In the genomic region with DNA sequence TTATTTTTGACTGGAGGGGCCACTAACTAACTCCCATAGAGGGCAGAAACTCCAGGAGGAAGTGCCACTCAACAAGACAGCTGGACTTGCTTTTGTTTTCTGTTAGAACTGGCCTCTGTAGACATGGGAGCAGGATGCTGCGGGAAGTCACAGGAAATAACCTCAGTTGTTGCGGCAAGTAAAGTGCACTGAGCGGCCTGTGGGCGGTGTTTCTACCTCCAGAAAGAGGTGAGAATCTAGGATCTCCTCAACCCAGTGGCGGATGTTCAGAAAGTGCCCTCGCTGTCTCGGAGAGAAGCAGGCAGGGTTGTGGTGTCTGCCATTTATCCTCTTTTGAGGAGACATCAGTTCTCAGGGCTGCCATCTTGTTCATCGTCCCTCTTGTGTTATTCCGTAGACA, we compare ENCODE assay signal across 12 mouse cellular contexts.
DNase-seq lines count a peak whose midpoint lies in the region; ATAC-seq and TF ChIP-seq lines count a peak whose summit lies in the region.
"Had no signal": no experiment of that assay in that cellular context is flagged by ENCODE, and none has a peak within 500 bp of the region (broad histone marks: within the 10 kb centered on the region; RNA-seq: fewer than 3 reads in every experiment).

No protein-coding gene starts in this region.

- H3K4me2 ChIP-seq in heart, embryonic 11.5 days = no peak overlapping the region
- H3K4me2 ChIP-seq in lung, embryonic 16.5 days (ENCODE audit: low read depth, low read length) = no peak overlapping the region
- H3K4me2 ChIP-seq: limb, embryonic 12.5 days had no signal

- peaks cover 5% of the 10 kb centered on the region for H3K9me3 ChIP-seq in heart, embryonic 11.5 days (replicated peaks; ENCODE audit: control insufficient read depth, low read length)
- peaks cover 2% of the 10 kb centered on the region; the same call in 1 of the 2 replicates for H3K9me3 ChIP-seq in lung, embryonic 16.5 days (ENCODE audit: control insufficient read depth, low read length)

- H3K27ac ChIP-seq in heart, embryonic 11.5 days (ENCODE audit: low read depth, low read length) = no peak overlapping the region
- no peak overlapping the region for H3K27ac ChIP-seq in lung, embryonic 16.5 days (ENCODE audit: low read length)

- H3K4me1 ChIP-seq in heart, embryonic 11.5 days (ENCODE audit: control insufficient read depth, insufficient read depth, low read length) = no peaks in the 10 kb centered on the region; the same call in 1 of the 2 replicates
- peaks cover 9% of the 10 kb centered on the region for H3K4me1 ChIP-seq in lung, embryonic 16.5 days (replicated peaks; ENCODE audit: control insufficient read depth, insufficient read depth, low read length)
- no peaks in the 10 kb centered on the region for H3K4me1 ChIP-seq in lung, adult 2 months (ENCODE audit: control insufficient read depth, insufficient read depth, low read length)

- no peak for ATAC-seq in heart, embryonic 11.5 days (replicated peaks; ENCODE audit: insufficient number of reproducible peaks, low FRiP score, low TSS enrichment)
- 0 out of 2 replicates have a peak, but pooled peaks have one; percentile 36 for ATAC-seq in lung, embryonic 16.5 days (ENCODE audit: low read depth)
- ATAC-seq: Patski had no signal

- H3K36me3 ChIP-seq in heart, embryonic 11.5 days (ENCODE audit: control insufficient read depth, insufficient read depth, low read length) = no peaks in the 10 kb centered on the region
- no peaks in the 10 kb centered on the region for H3K36me3 ChIP-seq in lung, embryonic 16.5 days (ENCODE audit: control insufficient read depth, insufficient read depth, low read length)
- H3K36me3 ChIP-seq: limb, embryonic 12.5 days had no signal

- H3K9ac ChIP-seq in heart, embryonic 11.5 days (ENCODE audit: low read depth, low read length) = no peak overlapping the region
- no peak overlapping the region for H3K9ac ChIP-seq in lung, embryonic 16.5 days (ENCODE audit: low read length)
- H3K9ac ChIP-seq: limb, embryonic 12.5 days had no signal

- H3K27me3 ChIP-seq in heart, embryonic 11.5 days (ENCODE audit: control insufficient read depth, insufficient read depth, low read length) = no peaks in the 10 kb centered on the region; the same call in 1 of the 2 replicates
- H3K27me3 ChIP-seq in lung, embryonic 16.5 days (ENCODE audit: control insufficient read depth, insufficient read depth, low read depth, low read length) = no peaks in the 10 kb centered on the region
- H3K27me3 ChIP-seq: limb, embryonic 12.5 days; Patski had no signal

- H3K4me3 ChIP-seq in heart, embryonic 11.5 days (ENCODE audit: low read depth, low read length) = no peak overlapping the region
- H3K4me3 ChIP-seq in lung, embryonic 16.5 days (ENCODE audit: low read length) = no peak overlapping the region
- H3K4me3 ChIP-seq in lung, adult 2 months (replicated peaks; ENCODE audit: extremely low read depth, low read depth, low read length) = no peak overlapping the region
- H3K4me3 ChIP-seq: limb, embryonic 12.5 days had no signal

- WGBS in heart, embryonic 11.5 days (ENCODE audit: insufficient replicate concordance) = 83% methylated on average over 9 of the region's 9 CpGs
- WGBS in lung, embryonic 16.5 days = 73% methylated on average over 9 of the region's 9 CpGs
- WGBS in lung, adult 2 months = 61% methylated on average over 9 of the region's 9 CpGs

- TF ChIP-seq POLR2A in lung, adult 2 months (IDR thresholded peaks at IDR 0.05; ENCODE audit: borderline replicate concordance, extremely low read depth, low read depth, low read length) = no peak

- peak; percentile 90 for DNase-seq in heart, adult 11 months
- DNase-seq in lung, adult 2 months = no peak
- DNase-seq in induced T-regulatory cell, adult 2 months (ENCODE audit: low read depth) = peak; percentile 32
- DNase-seq in thymus, postnatal 4 days = peak; percentile 50
- DNase-seq in right cerebral cortex, postnatal 36 days (ENCODE audit: low spot score in 2 of 2) = no peak
- DNase-seq in adrenal gland, postnatal 36 days = no peak
- DNase-seq: cerebellum, adult 8-10 months; lung, postnatal 14 days had no signal

- TF ChIP-seq CTCF in lung, adult 2 months (IDR thresholded peaks at IDR 0.05; ENCODE audit: insufficient read depth, low read length) = no peak

Comparison
In these comparisons a context has a peak if more than half of its experiments do, and no peak if none do; other contexts are left out.
1. DNase-seq: peak in heart, adult 11 months (single experiment), induced T-regulatory cell, adult 2 months (single experiment) and thymus, postnatal 4 days (single experiment); none in lung, adult 2 months (single experiment), right cerebral cortex, postnatal 36 days (0 of 2) and adrenal gland, postnatal 36 days (0 of 2).